Mouse (Mus musculus): ENCODE data around the gene Appl1. TPM values are rescaled to one million over a fixed set of nuclear protein-coding genes. Genes with fewer than 3 reads are reported as not detected.
"Not testable (repeated sequence)": the region's sequence is repeated elsewhere in the genome, so short reads cannot be mapped to it uniquely, and the experiment has no call there.

Appl1 gene
- polyA plus RNA-seq, 1 experiment, result 0.01 TPM

DNA sequence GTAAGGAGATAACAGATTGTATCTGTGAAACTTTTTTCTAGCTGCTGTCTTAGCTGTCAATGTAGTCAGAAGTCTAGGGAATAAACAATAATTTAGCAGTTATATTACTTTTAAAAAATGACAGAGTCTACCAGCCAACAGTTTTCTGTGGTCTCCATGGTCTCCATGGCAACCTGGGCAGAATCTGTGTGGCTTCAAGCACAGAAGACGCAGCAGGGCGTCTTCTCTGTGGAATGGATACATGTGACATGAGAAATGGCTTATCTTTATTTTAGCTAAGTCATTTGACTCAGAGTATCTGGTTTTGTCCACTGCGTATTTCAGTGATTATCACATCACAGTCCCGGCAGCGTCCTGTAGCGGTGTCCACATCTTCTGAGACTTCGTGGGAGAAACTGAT is 5.2 kb upstream of the Appl1 start:
- peaks cover 2% of the 10 kb centered on the region for H3K4me1 ChIP-seq (ENCODE audit: control insufficient read depth)
- peaks cover 14% of the 10 kb centered on the region for H3K27me3 ChIP-seq (ENCODE audit: control insufficient read depth)
- no peak for TF ChIP-seq TAL1 (IDR thresholded peaks at IDR 0.05; ENCODE audit: low read length)
- TF ChIP-seq GATA1 (IDR thresholded peaks at IDR 0.05; ENCODE audit: low read length), result no peak
- no peak overlapping the region for H3K4me3 ChIP-seq (replicated peaks)
- peaks cover 2% of the 10 kb centered on the region; the same call in 1 of the 2 replicates for H3K9me3 ChIP-seq (ENCODE audit: control insufficient read depth, low read length)
- no peaks in the 10 kb centered on the region for H3K36me3 ChIP-seq (ENCODE audit: control insufficient read depth)

DNA sequence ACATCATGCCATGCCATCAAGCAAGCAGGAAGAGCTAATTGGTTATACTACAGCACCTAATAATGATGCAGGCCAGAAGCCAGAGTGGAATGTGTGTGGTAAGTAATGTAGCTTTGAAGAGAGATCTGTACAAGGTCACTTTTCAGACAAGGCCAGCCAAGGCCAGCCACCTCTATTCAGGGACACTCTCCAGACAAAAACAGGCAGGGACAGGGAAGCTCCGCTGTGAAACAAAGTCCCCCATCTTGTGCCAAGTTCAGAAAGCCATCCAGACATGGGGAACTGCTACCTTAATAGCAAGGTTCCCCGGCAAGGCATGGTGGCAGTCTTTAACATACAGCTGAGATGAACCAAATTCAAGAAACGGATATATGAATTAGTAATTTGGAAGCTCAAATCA is 4.5 kb upstream of the Appl1 start:
- Histone ChIP-seq H3K4me1 (ENCODE audit: control insufficient read depth) (peaks cover 8% of the 10 kb centered on the region), H3K9me3 (ENCODE audit: control insufficient read depth, low read length) (no peaks in the 10 kb centered on the region), H3K4me3 (replicated peaks) (no peak overlapping the region), H3K36me3 (ENCODE audit: control insufficient read depth) (no peaks in the 10 kb centered on the region), H3K27me3 (ENCODE audit: control insufficient read depth) (peaks cover 21% of the 10 kb centered on the region)
- TF ChIP-seq GATA1 (IDR thresholded peaks at IDR 0.05; ENCODE audit: low read length) (no peak), TAL1 (IDR thresholded peaks at IDR 0.05; ENCODE audit: low read length) (no peak)

DNA sequence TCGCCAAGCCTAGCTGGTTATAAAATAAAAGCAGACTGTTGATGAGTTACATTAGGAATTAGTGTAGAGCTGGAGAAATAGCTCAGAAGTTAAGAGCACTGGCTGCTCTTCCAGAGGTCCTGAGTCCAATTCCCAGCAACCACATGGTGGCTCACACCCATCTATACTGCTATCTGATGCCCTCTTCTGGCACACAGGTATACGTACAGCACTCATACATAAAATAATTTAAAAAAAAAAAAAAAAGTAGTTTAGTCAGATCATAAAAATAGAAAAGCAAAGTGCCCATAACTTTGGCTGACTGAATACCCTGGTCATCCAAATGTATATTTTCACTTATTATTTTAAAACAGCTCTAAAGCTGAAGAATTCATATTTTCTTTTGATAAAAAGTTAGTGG is 2.1 kb upstream of the Appl1 start:
- peaks cover 19% of the 10 kb centered on the region for H3K4me1 ChIP-seq (ENCODE audit: control insufficient read depth)
- no peak overlapping the region for H3K4me3 ChIP-seq (replicated peaks)
- H3K36me3 ChIP-seq (ENCODE audit: control insufficient read depth), result no peaks in the 10 kb centered on the region
- H3K27me3 ChIP-seq (ENCODE audit: control insufficient read depth), result peaks cover 43% of the 10 kb centered on the region
- no peaks in the 10 kb centered on the region for H3K9me3 ChIP-seq (ENCODE audit: control insufficient read depth, low read length)
- TF ChIP-seq GATA1 (IDR thresholded peaks at IDR 0.05; ENCODE audit: low read length) (no peak), TAL1 (IDR thresholded peaks at IDR 0.05; ENCODE audit: low read length) (no peak)

DNA sequence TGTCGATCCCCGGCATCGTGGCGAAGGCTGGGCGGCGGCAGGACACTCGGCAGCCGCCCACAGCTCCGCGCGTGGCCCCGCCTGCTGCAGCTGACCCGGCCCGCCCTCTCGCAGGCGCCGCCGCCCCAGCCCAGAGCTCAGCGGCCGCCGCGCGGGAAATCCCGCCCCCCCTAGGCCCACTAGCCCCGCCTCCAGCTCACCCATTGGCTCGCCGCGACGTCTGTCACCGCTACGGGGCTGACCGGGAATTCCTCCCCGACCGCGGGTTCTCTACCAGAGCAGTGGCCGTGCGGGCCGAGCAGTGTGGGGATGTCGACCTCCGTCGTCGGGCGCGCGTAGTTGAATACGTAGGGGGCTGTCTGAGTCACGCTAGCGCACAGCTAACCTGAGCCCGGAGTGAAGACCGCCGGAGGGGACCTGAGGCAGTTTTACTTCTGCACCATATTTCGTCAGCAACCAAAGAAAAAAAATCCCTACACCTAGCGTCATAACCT is 546 bp downstream of the Appl1 start:
- TF ChIP-seq TAL1 (IDR thresholded peaks at IDR 0.05; ENCODE audit: low read length), result no peak
- TF ChIP-seq GATA1 (IDR thresholded peaks at IDR 0.05; ENCODE audit: low read length), result no peak
- H3K4me1 ChIP-seq (ENCODE audit: control insufficient read depth), result peaks cover 19% of the 10 kb centered on the region
- peaks cover 46% of the 10 kb centered on the region for H3K27me3 ChIP-seq (ENCODE audit: control insufficient read depth)
- peak overlapping the region; percentile 80 for H3K4me3 ChIP-seq (replicated peaks)
- H3K9me3 ChIP-seq (ENCODE audit: control insufficient read depth, low read length), result no peaks in the 10 kb centered on the region
- H3K36me3 ChIP-seq (ENCODE audit: control insufficient read depth), result no peaks in the 10 kb centered on the region

DNA sequence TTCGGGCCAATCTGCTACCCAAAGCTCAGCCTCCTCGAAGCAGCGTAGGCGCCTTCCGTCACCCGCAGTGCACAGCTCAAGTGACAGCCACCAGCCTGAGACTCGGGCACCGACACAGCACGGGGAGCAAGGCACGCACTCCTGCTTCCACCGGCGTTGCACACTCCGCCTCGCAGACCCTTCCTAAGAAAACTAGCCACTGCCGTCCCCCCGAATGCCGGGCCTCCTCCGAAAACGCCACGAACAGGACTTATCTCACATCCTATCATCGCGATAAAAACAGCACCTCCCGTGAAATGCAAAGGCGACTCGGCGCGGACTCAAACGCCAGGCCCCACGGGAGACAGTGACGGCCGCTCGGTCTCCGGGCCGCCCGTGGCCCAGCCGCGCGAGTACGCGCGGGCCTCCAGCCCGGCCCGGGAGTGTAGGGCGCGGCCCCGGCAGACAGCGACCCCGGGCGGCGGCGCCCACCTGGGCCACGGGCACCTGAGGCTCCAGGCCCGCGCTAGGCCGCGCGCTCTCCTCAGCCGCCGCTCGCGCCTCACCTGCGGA is 1.1 kb downstream of the Appl1 start:
- peaks cover 46% of the 10 kb centered on the region for H3K27me3 ChIP-seq (ENCODE audit: control insufficient read depth)
- H3K4me3 ChIP-seq (replicated peaks), result peak overlapping the region; percentile 80
- TF ChIP-seq TAL1 (IDR thresholded peaks at IDR 0.05; ENCODE audit: low read length), result no peak
- TF ChIP-seq GATA1 (IDR thresholded peaks at IDR 0.05; ENCODE audit: low read length), result no peak
- H3K36me3 ChIP-seq (ENCODE audit: control insufficient read depth), result no peaks in the 10 kb centered on the region
- peaks cover 19% of the 10 kb centered on the region for H3K4me1 ChIP-seq (ENCODE audit: control insufficient read depth)
- H3K9me3 ChIP-seq (ENCODE audit: control insufficient read depth, low read length), result no peaks in the 10 kb centered on the region

DNA sequence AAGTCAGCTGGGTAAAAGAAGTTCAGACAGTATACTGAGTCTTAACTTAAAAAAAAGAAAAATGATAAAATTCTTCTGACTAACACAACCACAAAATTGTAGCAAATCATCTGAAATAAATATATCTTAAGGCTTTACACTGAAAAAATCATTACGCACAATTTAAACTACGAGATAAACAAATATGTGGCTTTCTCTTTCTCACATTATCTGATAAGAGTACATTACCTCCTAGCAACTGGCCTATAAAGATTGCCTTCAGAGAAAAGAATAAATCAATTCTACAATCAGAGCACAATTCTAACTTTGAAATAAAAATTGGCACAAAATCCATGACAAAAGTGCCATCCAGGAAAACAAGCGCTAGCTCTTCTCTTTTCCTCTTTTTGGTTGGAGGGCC is 1.9 kb downstream of the Appl1 start:
- H3K27me3 ChIP-seq (ENCODE audit: control insufficient read depth), result peaks cover 46% of the 10 kb centered on the region
- no peaks in the 10 kb centered on the region for H3K9me3 ChIP-seq (ENCODE audit: control insufficient read depth, low read length)
- no peaks in the 10 kb centered on the region for H3K36me3 ChIP-seq (ENCODE audit: control insufficient read depth)
- peak overlapping the region; percentile 80 for H3K4me3 ChIP-seq (replicated peaks)
- H3K4me1 ChIP-seq (ENCODE audit: control insufficient read depth), result peaks cover 19% of the 10 kb centered on the region
- TF ChIP-seq GATA1 (IDR thresholded peaks at IDR 0.05; ENCODE audit: low read length), result no peak
- TF ChIP-seq TAL1 (IDR thresholded peaks at IDR 0.05; ENCODE audit: low read length), result no peak

DNA sequence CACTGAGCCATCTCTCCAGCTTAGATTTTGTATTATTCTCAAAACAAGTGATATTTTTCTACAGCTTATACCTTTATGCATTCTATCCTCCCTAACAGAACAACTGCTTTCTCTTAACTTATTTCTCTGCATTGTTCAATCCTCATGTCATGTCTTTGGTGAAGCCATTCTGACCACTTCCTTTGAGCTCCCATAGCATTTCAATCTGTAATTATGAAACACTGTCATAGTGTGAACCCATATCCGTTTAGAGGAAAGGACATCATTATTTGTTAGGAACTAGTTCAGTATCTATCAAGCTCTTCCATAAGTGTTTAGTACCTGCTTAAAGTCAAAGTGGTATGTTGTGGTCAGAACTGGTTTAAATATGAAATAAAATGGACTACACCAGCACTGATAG is 10.5 kb downstream of the Appl1 start:
- Histone ChIP-seq H3K4me1 (ENCODE audit: control insufficient read depth) (no peaks in the 10 kb centered on the region), H3K27me3 (ENCODE audit: control insufficient read depth) (no peaks in the 10 kb centered on the region), H3K36me3 (ENCODE audit: control insufficient read depth) (no peaks in the 10 kb centered on the region), H3K9me3 (ENCODE audit: control insufficient read depth, low read length) (no peaks in the 10 kb centered on the region), H3K4me3 (replicated peaks) (no peak overlapping the region)
- TF ChIP-seq TAL1 (IDR thresholded peaks at IDR 0.05; ENCODE audit: low read length) (no peak), GATA1 (IDR thresholded peaks at IDR 0.05; ENCODE audit: low read length) (no peak)

DNA sequence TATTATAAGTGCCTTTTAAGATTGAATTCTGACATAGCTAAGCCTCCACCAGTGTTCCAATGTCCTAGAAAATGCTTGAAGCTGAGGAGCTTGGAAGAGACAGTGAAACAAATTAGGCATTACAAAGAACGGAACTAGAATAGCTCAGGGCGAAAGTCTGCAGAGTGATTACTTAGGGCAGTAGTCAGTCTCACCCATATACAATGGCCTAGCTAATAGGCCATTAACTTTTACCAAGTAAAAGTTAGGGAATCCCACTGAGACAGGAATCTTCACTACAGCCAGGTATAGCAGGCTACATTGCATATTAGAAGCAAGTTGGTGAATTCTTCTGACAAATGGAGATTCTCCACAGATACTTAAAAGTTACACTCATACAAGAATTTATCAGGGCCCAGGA is 14.9 kb downstream of the Appl1 start:
- H3K27me3 ChIP-seq (ENCODE audit: control insufficient read depth); H3K4me1 ChIP-seq (ENCODE audit: control insufficient read depth); H3K4me3 ChIP-seq (replicated peaks); H3K36me3 ChIP-seq (ENCODE audit: control insufficient read depth); H3K9me3 ChIP-seq (ENCODE audit: control insufficient read depth, low read length): not testable (repeated sequence)

DNA sequence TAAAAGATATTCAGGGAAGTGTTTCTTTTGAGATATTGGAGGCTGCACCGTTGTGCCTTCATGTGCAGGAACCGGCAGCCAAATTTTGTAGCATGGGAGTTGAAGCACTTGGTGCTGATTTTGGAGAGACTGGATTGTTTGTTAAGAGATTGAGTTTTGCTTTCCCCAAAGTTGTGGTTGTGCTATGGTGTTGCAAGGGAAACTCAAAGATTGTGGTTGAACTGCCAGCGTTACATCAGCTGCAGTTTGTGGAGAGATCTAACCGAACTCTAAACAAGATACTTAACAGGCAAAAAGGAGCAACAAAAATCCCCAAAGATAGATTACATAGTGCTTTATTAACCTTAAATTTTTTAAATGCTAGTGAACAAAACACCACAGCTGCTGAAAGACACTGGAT is 35.5 kb downstream of the Appl1 start:
- H3K4me3 ChIP-seq (replicated peaks), result no peak overlapping the region
- TF ChIP-seq TAL1 (IDR thresholded peaks at IDR 0.05; ENCODE audit: low read length) (no peak), GATA1 (IDR thresholded peaks at IDR 0.05; ENCODE audit: low read length) (no peak)
- H3K36me3 ChIP-seq (ENCODE audit: control insufficient read depth), result no peaks in the 10 kb centered on the region; the same call in 1 of the 2 replicates
- no peaks in the 10 kb centered on the region for H3K4me1 ChIP-seq (ENCODE audit: control insufficient read depth)
- H3K27me3 ChIP-seq (ENCODE audit: control insufficient read depth), result no peaks in the 10 kb centered on the region
- H3K9me3 ChIP-seq (ENCODE audit: control insufficient read depth, low read length), result no peaks in the 10 kb centered on the region

DNA sequence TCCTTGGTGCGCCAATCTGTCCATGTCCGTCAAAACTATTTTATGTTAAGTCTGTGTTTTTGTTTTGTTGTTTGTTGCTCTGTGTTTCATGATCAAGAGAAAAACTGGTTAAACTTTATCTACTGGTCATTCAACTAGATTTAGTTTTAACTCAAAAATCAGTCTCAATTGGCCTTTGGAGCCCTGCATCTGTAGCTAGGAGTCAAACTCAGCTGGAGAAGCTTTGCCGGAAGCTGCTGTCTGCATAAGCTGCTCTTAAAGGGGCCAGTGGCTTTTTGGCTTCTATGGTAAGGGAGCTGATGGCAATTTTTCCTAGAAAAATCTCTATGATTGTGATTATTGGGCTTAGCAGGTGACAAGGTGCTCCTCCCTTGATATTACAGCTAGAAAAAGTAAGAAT is 36.1 kb downstream of the Appl1 start:
- no peak for TF ChIP-seq TAL1 (IDR thresholded peaks at IDR 0.05; ENCODE audit: low read length)
- no peak for TF ChIP-seq GATA1 (IDR thresholded peaks at IDR 0.05; ENCODE audit: low read length)
- no peaks in the 10 kb centered on the region; the same call in 1 of the 2 replicates for H3K36me3 ChIP-seq (ENCODE audit: control insufficient read depth)
- no peak overlapping the region for H3K4me3 ChIP-seq (replicated peaks)
- H3K9me3 ChIP-seq (ENCODE audit: control insufficient read depth, low read length), result no peaks in the 10 kb centered on the region
- H3K4me1 ChIP-seq (ENCODE audit: control insufficient read depth), result no peaks in the 10 kb centered on the region
- no peaks in the 10 kb centered on the region for H3K27me3 ChIP-seq (ENCODE audit: control insufficient read depth)

Data from erythroblast, embryonic 14.5 days (primary cell).